Mouse (Mus musculus): ENCODE data around the gene Cilp2. TPM values are rescaled to one million over a fixed set of nuclear protein-coding genes. Genes with fewer than 3 reads are reported as not detected.

The Cilp2 gene
- total and polyA plus RNA-seq, 3 experiments, result 0.03 to 0.04 TPM; not detected in 1

- H3K36me3 ChIP-seq (ENCODE audit: control insufficient read depth in 1 of 2, insufficient read depth in 2 of 2, low read length in 2 of 2), result peaks cover 0 to 9% of the 10 kb centered on the region in 2 experiments; a peak in 1 of 4 replicates
- H3K9me3 ChIP-seq (replicated peaks; ENCODE audit: insufficient read depth, low read length), result no peaks in the 10 kb centered on the region
- no peaks in the 10 kb centered on the region for H3K27me3 ChIP-seq (ENCODE audit: control insufficient read depth in 1 of 2, insufficient read depth in 2 of 2, low read length in 2 of 2)
- H3K9ac ChIP-seq (ENCODE audit: control insufficient read depth, low read depth, low read length, poor library complexity, severe bottlenecking), result no peak overlapping the region
- peaks cover 3% of the 10 kb centered on the region for H3K79me2 ChIP-seq (ENCODE audit: control insufficient read depth, insufficient read depth, low read length, poor library complexity)
- H3K27ac ChIP-seq (ENCODE audit: control insufficient read depth, low read depth, low read length), result no peak overlapping the region
- no peaks in the 10 kb centered on the region; a peak in 1 of 4 replicates for H3K4me1 ChIP-seq (ENCODE audit: control insufficient read depth in 1 of 2, insufficient read depth in 2 of 2, low read length in 2 of 2)
- TF ChIP-seq GABPA (IDR thresholded peaks at IDR 0.05; ENCODE audit: low read depth, low read length) (no peak), CTCF (IDR thresholded peaks at IDR 0.05 in 2 of 3, conservative IDR thresholded peaks at IDR 0.05 in 1 of 3; ENCODE audit: control insufficient read depth in 1 of 3, insufficient read depth in 1 of 3, low read depth in 2 of 3, low read length in 3 of 3, poor library complexity in 1 of 3, severe bottlenecking in 1 of 3) (no peak), MAZ (IDR thresholded peaks at IDR 0.05; ENCODE audit: low read depth, low read length) (no peak), SMC3 (IDR thresholded peaks at IDR 0.05; ENCODE audit: low read depth, low read length) (no peak), GATA1 (IDR thresholded peaks at IDR 0.05; ENCODE audit: low read depth, low read length) (no peak), TAL1 (IDR thresholded peaks at IDR 0.05; ENCODE audit: low read length) (no peak), POLR2A (IDR thresholded peaks at IDR 0.05; ENCODE audit: control insufficient read depth in 1 of 2, insufficient read depth in 1 of 2, low read depth in 1 of 2, low read length in 2 of 2, poor library complexity in 1 of 2) (no peak), MXI1 (IDR thresholded peaks at IDR 0.05; ENCODE audit: low read depth, low read length) (no peak), MYC (IDR thresholded peaks at IDR 0.05; ENCODE audit: low read depth, low read length) (no peak), BHLHE40 (IDR thresholded peaks at IDR 0.05; ENCODE audit: borderline replicate concordance, low read depth, low read length) (no peak), TCF12 (IDR thresholded peaks at IDR 0.05; ENCODE audit: low read depth, low read length) (no peak), NRF1 (IDR thresholded peaks at IDR 0.05; ENCODE audit: insufficient read depth, low read depth, low read length, poor library complexity, severe bottlenecking) (no peak), SIN3A (IDR thresholded peaks at IDR 0.05; ENCODE audit: low read length) (no peak), TBP (IDR thresholded peaks at IDR 0.05; ENCODE audit: low read depth, low read length) (no peak), ZNF384 (IDR thresholded peaks at IDR 0.05; ENCODE audit: low read depth, low read length) (no peak)
- H3K4me3 ChIP-seq (ENCODE audit: control insufficient read depth in 1 of 2, insufficient read depth in 1 of 2, low read depth in 2 of 2, low read length in 2 of 2), result no peak overlapping the region
- no peak for DNase-seq (ENCODE audit: low read depth, low spot score)
Measured at GRCm38 (mm10) chr8:69926901-69927300, 39.4 kb upstream of the Cilp2 start.

GRCm38 (mm10) chr8:69923986-69924385 lies 36.5 kb upstream of the Cilp2 start:
- TF ChIP-seq POLR2AphosphoS2 (IDR thresholded peaks at IDR 0.05; ENCODE audit: low read length) (no peak), SMC3 (IDR thresholded peaks at IDR 0.05; ENCODE audit: low read depth, low read length) (no peak)
- Histone ChIP-seq H3K9ac (ENCODE audit: control insufficient read depth, low read depth, low read length, poor library complexity, severe bottlenecking) (no peak overlapping the region), H3K9me3 (replicated peaks; ENCODE audit: insufficient read depth, low read length) (no peaks in the 10 kb centered on the region), H3K27ac (ENCODE audit: control insufficient read depth, low read depth, low read length) (no peak overlapping the region), H3K4me1 (ENCODE audit: control insufficient read depth in 1 of 2, insufficient read depth in 2 of 2, low read length in 2 of 2) (peaks cover 9 to 25% of the 10 kb centered on the region in 2 experiments), H3K27me3 (ENCODE audit: control insufficient read depth in 1 of 2, insufficient read depth in 2 of 2, low read length in 2 of 2) (no peaks in the 10 kb centered on the region), H3K79me2 (ENCODE audit: control insufficient read depth, insufficient read depth, low read length, poor library complexity) (peaks cover 8% of the 10 kb centered on the region), H3K4me3 (ENCODE audit: control insufficient read depth in 1 of 2, insufficient read depth in 1 of 2, low read depth in 2 of 2, low read length in 2 of 2) (no peak overlapping the region), H3K36me3 (ENCODE audit: control insufficient read depth in 1 of 2, insufficient read depth in 2 of 2, low read length in 2 of 2) (peaks cover 5 to 18% of the 10 kb centered on the region in 2 experiments; a peak in 3 of 4 replicates)
- DNase-seq (ENCODE audit: low read depth, low spot score), result no peak

GRCm38 (mm10) chr8:69921141-69921540 lies 33.7 kb upstream of the Cilp2 start:
- Histone ChIP-seq H3K9ac (ENCODE audit: control insufficient read depth, low read depth, low read length, poor library complexity, severe bottlenecking) (no peak overlapping the region), H3K9me3 (replicated peaks; ENCODE audit: insufficient read depth, low read length) (no peaks in the 10 kb centered on the region), H3K27ac (ENCODE audit: control insufficient read depth, low read depth, low read length) (peak overlapping the region; percentile 88), H3K79me2 (ENCODE audit: control insufficient read depth, insufficient read depth, low read length, poor library complexity) (peaks cover 10% of the 10 kb centered on the region), H3K27me3 (ENCODE audit: control insufficient read depth in 1 of 2, insufficient read depth in 2 of 2, low read length in 2 of 2) (no peaks in the 10 kb centered on the region), H3K4me1 (ENCODE audit: control insufficient read depth in 1 of 2, insufficient read depth in 2 of 2, low read length in 2 of 2) (peaks cover 9 to 26% of the 10 kb centered on the region in 2 experiments), H3K4me3 (ENCODE audit: control insufficient read depth in 1 of 2, insufficient read depth in 1 of 2, low read depth in 2 of 2, low read length in 2 of 2) (no peak overlapping the region), H3K36me3 (ENCODE audit: control insufficient read depth in 1 of 2, insufficient read depth in 2 of 2, low read length in 2 of 2) (peaks cover 7 to 18% of the 10 kb centered on the region in 2 experiments; a peak in 3 of 4 replicates)
- DNase-seq (ENCODE audit: low read depth, low spot score), result no peak
- TF ChIP-seq ZNF384 (IDR thresholded peaks at IDR 0.05; ENCODE audit: low read depth, low read length), result no peak
- TF ChIP-seq HCFC1 (IDR thresholded peaks at IDR 0.05; ENCODE audit: low read depth, low read length), result no peak
- no peak for TF ChIP-seq ELF1 (IDR thresholded peaks at IDR 0.05; ENCODE audit: low read depth, low read length)
- no peak for TF ChIP-seq KAT2A (conservative IDR thresholded peaks at IDR 0.05; ENCODE audit: low read depth, low read length)
- TF ChIP-seq MAZ (IDR thresholded peaks at IDR 0.05; ENCODE audit: low read depth, low read length), result no peak
- no peak for TF ChIP-seq CHD1 (IDR thresholded peaks at IDR 0.05; ENCODE audit: low read depth, low read length)
- TF ChIP-seq POLR2A (IDR thresholded peaks at IDR 0.05; ENCODE audit: control insufficient read depth in 1 of 2, insufficient read depth in 1 of 2, low read depth in 1 of 2, low read length in 2 of 2, poor library complexity in 1 of 2), result no peak
- TF ChIP-seq E2F4 (IDR thresholded peaks at IDR 0.05; ENCODE audit: borderline replicate concordance, low read depth, low read length), result no peak
- TF ChIP-seq CHD2 (IDR thresholded peaks at IDR 0.05; ENCODE audit: low read length), result no peak
- no peak for TF ChIP-seq POLR2AphosphoS2 (IDR thresholded peaks at IDR 0.05; ENCODE audit: low read length)
- no peak for TF ChIP-seq MYC (IDR thresholded peaks at IDR 0.05; ENCODE audit: low read depth, low read length)
- no peak for TF ChIP-seq SMC3 (IDR thresholded peaks at IDR 0.05; ENCODE audit: low read depth, low read length)
- TF ChIP-seq GABPA (IDR thresholded peaks at IDR 0.05; ENCODE audit: low read depth, low read length), result no peak

Measured in MEL (cell line).